Mouse (Mus musculus) mouse embryonic stem cell (cell line): ENCODE data around the gene Gm13090.

Experiments
- in situ Hi-C, 2 experiments: fragments of 300-500 bp; cut with MboI; formaldehyde crosslinking; loops; 1 replicate in 1 of 2; 3 replicates in 1 of 2; pipeline ENCODE4 v1.14.3; 2019 to 2020; ENCODE audit warnings: low sequenced_read_pairs in 2 of 2, low pct_unique_long_range_greater_than_20kb in 1 of 2, mixed read lengths in 1 of 2; ENCODE audit not compliant: unreplicated experiment in 1 of 2

Gm13090 gene

DNA sequence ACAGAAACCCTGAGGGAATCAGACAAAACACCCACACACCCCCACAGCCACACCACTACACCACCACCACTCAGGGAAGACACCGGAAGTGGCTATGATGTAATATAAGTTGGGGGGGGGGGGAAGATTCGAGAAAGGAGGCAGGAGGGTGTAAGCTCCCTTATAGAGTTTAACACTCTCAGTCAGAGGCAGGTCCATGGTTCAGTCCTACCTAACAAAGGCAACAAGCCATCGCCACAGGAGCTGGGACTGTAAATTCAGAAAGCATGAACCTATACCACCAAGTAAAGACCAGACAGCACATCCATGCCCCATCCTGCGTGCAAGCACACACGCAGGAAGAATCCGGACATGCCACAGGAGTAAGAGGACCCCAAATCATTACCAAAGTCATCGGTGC lies at the start of gene Gm13090:
Gene Gm13090, plus strand, starts transcription at position 301 of the 400 bp plus-strand sequence.
- in situ Hi-C loops: no loop called here

DNA sequence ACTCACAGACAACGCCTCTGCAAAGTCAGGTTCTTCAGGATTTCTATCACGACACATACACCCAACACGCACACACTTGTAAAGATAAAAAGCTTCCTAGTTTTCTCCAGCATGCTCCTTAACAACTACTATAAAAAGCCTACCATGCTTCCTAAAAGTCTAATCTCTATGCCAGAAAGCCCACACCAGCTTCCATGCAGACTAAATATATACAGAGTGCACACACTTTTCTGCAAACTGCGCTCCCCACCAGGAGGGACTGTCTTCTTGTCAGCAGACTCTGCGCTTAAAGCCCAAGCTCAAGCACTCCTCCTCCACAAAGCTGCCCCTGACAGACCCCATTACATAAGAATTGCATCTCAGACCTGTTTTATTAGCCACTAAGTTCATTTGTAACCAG lies 47.9 kb upstream of the Gm13090 start:
- in situ Hi-C loops: no loop called here

DNA sequence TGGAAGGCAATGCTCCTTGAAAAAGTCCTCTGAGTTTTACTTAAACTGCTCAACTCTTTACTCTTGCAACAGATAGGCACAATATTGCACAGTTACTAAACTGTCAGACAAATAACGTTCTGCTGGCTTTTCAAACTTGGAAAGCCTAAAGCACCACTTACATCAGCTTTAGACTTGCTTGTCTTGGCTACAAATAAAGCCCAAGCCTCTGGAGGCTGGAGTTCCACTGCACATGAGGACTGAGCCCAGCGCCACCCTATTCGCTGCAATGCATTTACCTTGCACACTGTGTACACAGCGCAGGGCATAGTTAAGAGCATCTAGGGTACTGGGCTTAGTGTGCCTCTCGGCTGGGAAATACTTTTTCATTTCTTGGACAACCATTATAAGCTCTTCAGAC lies 46.1 kb upstream of the Gm13090 start:
- in situ Hi-C loops: no loop called here

DNA sequence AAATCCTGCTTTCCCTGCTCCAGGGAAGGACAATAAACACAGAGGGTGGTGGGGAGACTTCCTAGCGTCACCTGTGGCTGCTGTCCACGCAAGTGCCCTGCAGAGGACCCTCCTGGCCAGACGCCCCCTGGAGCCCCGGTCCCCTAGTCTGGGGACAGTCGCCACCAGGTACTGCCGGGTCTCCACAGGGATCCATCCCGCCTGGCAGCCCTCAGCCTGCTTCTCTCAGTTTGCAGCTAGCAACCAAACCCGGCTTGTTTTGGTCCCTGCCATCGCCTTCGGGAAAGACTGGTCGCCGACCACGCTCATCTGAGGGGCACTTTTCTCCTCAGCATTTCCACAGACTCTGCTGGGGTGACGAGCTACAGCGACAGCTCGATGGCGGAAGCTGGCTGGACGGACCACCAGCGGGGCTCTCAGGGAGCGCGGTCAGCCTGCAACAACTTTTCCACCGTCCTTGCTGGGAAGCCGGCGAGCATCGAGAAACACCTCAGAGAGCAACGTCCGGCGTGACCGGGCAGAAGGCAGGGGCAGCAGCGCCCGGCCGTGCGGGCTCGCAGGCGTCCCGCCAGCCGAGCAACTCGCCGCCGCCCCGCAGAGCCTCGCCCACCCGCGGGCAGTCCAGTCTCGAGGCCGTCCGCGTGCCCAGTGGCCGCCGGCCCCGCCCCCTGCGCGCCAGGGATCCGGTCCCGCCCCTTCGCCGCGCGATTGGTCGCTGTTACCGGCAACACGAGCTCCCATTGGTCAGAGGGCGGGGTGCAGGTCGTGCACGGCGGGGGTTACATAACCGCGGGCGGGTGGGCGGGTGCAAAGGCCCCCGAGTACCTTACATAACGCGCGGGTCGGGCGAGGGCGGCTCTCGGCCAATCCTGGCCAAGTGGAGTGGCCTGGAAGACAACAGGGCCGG lies 45.1 kb upstream of the Gm13090 start, which contains the start of gene Per3:
Gene Per3, minus strand, starts transcription at position 629 of the 907 bp plus-strand sequence.
- in situ Hi-C loops: no loop called here

DNA sequence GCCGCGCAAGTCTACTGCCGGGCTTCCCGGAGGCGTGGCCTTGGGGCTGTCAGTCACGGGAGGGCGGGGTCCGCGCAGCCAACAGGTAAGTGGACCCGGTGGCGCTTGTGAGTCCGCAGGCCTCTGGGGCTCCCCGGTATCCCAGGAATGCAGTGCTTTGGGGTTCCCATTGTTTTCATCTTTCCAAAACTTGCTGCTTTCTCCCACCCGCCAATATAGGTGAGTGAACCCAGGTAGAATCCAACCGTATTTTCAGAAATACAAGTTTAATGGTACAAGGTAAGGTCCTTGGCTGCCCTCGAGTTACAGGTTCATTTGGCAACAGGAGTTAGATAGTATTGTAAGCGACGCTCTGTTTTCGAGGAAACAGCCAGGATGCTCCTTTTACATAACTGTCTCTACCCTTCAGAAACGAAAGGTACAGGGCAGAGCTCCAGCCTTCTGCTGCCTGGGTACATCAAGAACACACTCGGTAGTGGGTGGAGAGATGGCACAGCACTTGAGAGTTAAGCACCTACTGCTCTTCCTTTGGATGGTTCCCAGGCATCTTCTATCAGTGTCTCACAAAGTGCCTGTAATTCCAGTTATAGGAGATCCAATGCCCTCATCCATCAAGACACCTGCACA lies 44.3 kb upstream of the Gm13090 start:
- in situ Hi-C loops: no loop called here

DNA sequence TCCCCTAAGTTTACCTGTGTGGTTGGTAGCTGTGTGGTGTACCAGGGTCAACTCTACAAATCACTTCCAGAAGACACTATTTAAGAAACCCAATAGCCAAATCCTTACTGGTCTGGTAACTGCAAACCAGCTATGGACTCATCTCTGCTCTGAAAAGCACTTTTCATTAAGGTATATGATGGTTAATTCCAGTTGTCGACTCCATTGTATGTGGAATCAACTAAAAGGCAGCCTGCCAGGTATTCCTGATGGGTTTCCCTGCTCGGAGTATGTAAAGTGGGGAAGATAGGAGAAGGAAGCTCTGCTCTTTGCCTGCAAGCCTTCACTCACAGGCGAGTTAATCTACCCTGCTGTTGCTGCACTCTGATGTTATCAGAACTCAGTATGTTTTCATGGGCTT lies 42.8 kb upstream of the Gm13090 start:
- in situ Hi-C loops: no loop called here

DNA sequence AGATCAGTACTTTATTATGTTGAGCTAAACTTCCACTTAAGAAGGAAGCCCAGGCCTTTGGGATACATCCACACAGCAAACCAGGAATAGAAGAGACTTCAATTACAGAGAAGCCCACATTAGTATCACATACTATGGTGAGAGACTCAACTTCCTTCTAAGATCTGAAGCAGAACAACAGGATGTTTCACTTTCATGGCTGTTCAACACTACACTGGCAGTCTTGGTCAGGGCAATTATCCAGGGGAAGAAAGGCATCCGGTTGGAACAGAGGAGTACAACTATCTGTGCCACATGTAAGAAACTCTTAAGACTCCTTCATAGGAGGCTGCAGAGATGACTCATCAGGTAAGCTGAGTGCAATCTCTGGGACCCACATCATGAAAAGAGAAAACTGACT lies 38.2 kb upstream of the Gm13090 start:
- in situ Hi-C loops: no loop called here

DNA sequence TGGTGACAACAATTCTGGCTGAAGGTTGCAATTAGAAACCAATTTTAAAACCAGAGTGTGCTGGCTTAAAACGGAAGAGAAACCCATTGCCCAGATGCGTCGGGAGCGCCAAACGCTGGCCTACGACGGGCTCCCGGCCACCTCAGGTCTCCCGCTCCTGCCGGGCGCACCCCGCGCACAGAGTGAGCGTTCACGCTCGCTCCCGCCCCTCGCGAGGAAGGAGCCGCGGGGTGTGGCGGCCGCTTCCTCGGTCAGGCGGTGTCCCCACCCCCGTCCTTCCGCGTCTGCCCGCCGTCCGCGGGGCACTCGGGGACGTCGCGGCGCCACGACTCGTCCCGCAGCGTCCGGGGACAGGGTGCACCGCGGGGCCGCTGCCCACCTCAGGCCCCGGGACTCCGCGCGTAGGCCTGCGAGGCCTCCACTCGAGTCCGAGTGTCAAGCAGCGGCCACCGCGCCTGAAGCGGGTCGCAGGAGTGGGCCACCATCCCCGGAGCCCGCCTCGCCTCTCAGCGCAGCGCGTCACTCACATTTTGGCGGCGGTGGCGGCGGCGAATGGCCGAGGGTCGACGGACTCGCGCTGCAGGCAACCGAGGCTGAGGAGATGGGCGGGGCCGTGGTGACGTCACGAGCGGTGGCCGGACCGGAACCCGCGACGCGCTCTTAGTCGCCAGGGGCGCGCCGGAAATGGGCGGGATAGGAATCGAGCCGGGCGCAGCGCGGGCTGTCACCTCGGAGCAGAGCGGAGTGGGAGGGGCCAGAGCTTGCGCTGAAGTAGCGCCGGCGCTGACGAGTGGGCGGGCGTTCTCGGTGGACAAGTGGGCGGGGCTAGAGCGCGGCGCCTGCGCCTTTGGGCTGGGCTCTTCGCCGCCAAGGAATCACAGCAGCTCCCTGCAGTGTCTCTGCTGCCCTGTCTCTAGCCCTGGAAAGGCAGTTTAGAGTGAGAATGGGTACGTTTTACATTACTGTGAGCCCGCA lies 31.7 kb upstream of the Gm13090 start, which contains the start of gene Vamp3:
Gene Vamp3, minus strand, starts transcription at position 617 of the 975 bp plus-strand sequence.
- in situ Hi-C loops: no loop called here

DNA sequence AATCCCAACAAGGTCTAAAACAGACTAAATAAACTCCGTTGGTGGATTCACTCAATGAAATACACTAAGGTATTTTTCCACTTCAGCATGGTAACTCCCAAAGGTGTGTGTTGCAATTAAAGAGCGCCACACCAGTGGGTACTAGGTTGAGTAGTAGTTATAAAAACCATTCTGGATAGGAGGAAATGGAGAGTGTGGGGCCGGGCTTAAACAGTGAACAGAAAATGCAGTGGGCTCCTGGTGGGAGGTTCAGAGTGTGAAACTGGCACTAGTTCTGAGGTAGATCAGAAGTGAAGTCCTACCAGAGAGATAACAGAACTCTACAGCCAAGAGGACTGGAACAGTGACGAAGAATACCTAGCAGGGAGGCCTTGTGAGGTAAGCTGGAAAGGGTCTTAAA lies 30.7 kb upstream of the Gm13090 start:
- in situ Hi-C loops: no loop called here

DNA sequence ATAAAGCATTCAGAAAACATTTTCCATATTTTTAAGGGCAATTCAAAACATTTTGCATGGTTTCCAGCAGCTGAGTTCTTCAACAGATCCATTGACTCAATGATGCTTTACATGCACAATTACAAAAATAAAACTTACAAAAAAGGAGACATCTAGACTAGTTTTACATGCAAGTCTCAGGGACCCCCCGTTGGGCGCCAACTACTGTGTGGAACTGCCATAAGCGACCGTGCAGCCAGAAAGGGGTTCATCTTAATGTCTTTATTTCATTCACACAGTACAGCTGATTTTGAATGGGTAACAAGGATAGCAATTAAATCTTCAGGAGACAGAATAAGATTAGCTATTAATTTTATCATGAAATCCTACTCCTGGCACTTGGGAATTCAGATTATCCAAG lies 29.8 kb upstream of the Gm13090 start:
- in situ Hi-C loops: no loop called here

DNA sequence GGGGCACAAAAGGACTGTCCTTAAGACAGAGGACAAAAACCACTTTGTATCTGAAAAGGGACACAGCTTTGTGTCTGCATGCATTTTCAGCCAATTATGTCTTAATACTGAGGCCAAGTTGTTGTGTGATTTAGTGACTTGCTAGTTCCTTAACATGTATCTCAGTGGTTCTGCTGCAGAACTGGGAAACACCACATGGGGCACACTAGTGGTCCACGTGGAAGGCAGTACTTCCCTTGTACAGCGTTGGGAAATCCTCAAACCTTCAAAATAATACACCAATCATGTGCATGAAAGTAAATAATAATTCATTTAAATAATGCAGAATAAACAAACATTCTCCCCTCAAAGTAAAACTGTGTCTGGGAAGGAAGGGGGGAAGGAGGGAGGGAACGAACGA lies 20.6 kb upstream of the Gm13090 start:
- in situ Hi-C loops: no loop called here

DNA sequence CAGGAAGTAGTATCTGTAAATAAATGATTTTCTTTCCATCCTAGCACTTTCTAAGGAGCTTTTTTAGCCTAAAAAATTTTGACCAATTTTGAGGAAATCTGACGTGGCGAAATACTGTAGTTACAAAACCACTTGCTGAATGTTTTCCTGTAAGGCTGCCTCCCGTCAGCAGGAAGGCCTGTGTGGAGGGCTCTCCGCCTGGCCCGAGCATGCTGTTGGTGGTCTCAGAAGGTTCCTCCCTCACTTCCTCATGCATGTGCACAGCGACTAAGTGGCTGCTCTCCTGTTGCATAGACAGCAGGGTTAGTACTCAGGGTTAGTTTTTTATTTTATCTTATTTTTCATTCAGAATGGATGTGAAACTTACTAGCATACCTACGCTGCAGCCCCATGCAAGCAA lies 18.4 kb upstream of the Gm13090 start:
- in situ Hi-C loops: no loop called here

DNA sequence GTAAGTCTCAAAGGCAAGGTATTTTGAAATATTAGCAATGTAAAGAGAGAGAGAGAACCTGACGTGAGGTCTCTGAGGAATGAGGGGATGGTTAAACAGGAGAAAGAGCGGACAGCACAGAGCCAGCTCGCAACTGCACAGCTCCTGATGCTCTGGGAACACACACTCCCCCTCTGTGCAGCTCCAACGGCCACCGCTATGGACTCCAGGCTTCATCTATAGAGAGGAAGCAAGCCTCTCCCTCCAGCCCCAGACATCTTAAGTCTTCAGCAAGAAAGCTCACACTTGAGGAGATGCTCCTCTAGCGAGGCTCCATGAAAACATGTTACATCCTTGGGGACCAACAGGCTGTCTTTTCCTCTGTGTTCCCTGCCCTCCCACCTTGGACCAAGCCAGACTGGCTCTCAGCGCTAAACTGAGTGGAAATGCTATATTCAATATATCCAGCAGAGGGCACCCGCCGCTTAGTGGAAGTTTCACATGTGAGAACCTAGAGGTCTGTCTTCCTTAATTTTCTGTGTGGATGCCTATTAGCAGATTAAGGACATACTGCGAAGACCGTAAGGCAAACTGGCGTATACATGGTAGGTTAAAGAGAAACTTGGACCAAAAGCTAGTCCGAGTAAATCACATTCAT lies 16.1 kb upstream of the Gm13090 start:
- in situ Hi-C loops: no loop called here

DNA sequence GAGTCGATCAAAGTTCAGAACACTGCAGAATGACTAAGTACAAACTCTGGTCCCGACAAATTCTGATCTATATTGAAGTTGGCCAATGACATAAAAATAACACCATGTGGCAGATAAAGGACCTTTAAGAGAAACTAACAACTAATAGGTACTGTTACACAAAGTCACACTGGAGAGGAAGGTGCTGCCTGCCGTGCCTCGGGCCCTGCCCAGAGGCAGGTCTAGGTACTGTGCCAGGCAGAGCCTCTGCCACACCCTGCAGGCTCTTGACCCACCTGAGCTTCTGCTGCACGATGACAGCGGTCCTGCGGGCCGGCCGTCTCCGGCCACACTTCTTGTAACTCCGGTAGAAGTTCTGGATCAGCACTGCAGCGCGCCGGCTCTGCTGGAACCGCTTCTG lies 14.6 kb upstream of the Gm13090 start:
- in situ Hi-C loops: loop anchor here (5.0 kb wide), 1 partner anchor 67 kb away; no protein-coding TSS in a partner anchor

DNA sequence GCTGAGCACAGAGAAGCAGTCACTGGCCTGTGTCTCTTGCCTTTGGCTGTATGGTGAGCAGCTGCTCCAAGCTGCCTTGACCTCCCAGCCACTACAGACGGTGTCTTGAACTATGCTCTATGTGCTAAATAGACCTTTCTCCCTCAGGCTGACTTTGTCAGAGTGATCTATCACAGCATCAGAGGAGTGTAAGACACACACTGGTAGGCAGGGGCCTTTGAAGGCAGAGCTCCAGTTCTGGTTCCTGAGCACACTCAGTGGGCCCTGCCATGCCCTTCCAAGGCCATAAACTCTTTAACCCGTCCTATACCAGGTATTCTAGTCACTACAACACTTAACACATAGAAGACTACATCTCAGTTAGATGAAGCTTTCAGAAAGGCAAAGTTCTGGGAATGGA lies 8.0 kb upstream of the Gm13090 start:
- in situ Hi-C loops: no loop called here

DNA sequence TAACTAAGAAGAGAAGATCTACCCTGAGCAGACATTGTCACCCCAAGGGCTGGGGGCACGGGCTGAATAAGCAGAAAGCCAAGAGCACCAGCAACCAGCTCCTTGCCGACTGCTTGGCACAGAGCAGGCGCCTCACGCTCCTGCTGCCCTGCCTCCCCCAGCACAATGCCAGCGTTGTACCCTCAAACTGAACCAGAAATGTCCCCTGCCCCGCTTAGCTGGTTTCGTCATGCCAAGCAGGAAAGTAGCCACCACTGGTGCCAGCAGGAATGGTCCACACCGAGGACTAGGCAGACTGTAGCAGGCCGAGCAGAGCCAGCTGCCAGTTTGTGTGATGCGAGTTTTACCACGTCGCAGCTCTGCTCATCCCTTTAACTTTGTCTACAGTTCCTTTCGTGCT lies 7.4 kb upstream of the Gm13090 start:
- in situ Hi-C loops: no loop called here

DNA sequence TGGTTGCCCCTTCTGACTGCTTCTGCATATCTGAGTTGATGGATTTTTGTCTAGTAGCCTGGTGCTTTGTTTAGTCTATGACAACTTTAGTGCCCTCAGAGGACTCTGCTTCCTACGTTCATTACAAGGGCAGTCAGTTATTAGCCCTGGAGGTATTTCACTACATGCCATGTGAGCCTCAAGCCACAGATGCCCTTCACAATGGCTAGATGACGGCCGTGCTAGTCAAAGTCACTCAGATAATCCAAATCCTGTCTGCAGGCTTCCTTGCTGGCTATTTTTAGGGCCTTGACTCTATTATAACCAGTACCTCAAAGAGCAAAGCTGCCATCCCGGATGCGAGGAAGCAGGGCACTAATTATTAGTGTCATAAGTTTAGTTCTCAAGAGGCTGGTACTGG lies 6.3 kb upstream of the Gm13090 start:
- in situ Hi-C loops: no loop called here

DNA sequence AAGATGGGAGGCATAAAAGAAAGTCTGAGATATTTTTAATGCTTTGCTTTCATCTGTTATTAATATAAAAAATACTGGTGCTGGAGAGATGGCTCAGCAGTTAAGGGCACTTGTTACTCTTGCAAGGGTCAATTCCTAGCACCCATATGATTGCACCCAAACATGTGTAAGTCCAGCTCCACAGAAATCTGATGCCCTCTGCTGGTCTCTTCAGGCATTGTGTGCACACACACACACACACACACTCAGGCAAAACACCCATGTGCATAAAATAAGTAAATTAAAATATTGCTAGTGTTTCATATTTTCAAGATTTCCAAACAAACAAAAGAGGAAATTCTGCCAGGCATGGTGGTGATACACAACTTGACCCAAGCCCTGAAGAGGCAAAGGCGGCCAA lies 2.0 kb upstream of the Gm13090 start:
- in situ Hi-C loops: no loop called here
